Mouse (Mus musculus): ENCODE measurements around the gene Cemip2. TPM values are rescaled to one million over a fixed set of nuclear protein-coding genes. Genes with fewer than 3 reads are reported as not detected.

The Cemip2 gene
- total RNA-seq, 2 experiments from 2014 or later: 10.5 to 14.6 TPM

- no peak for DNase-seq
Measured at GRCm38 (mm10) chr19:21779106-21779505, 964 bp downstream of the Cemip2 start.

- no peak for DNase-seq
Measured at GRCm38 (mm10) chr19:21780663-21781062, 2.5 kb downstream of the Cemip2 start.

- DNase-seq: no peak
Measured at GRCm38 (mm10) chr19:21781066-21781786, 3.1 kb downstream of the Cemip2 start.

- no peak for DNase-seq
Measured at GRCm38 (mm10) chr19:21781787-21782432, 3.8 kb downstream of the Cemip2 start.

GRCm38 (mm10) chr19:21783717-21784116, 5.6 kb downstream of the Cemip2 start:
- no peak for DNase-seq

GRCm38 (mm10) chr19:21784331-21785131, 6.4 kb downstream of the Cemip2 start:
- DNase-seq: no peak

GRCm38 (mm10) chr19:21785132-21785528, 7.0 kb downstream of the Cemip2 start:
- no peak for DNase-seq

- no peak for DNase-seq
Measured at GRCm38 (mm10) chr19:21787004-21787480, 8.9 kb downstream of the Cemip2 start.

- DNase-seq: no peak
Measured at GRCm38 (mm10) chr19:21788999-21789398, 10.9 kb downstream of the Cemip2 start.

GRCm38 (mm10) chr19:21789676-21790075, 11.5 kb downstream of the Cemip2 start:
- DNase-seq: no peak

- DNase-seq: no peak
Measured at GRCm38 (mm10) chr19:21791386-21791785, 13.2 kb downstream of the Cemip2 start.

- DNase-seq: no peak
Measured at GRCm38 (mm10) chr19:21791826-21792225, 13.7 kb downstream of the Cemip2 start.

GRCm38 (mm10) chr19:21792587-21793175, 14.5 kb downstream of the Cemip2 start:
- DNase-seq: no peak

- no peak for DNase-seq
Measured at GRCm38 (mm10) chr19:21794569-21794968, 16.4 kb downstream of the Cemip2 start.

- no peak for DNase-seq
Measured at GRCm38 (mm10) chr19:21796333-21796732, 18.2 kb downstream of the Cemip2 start.

GRCm38 (mm10) chr19:21798700-21799099, 20.6 kb downstream of the Cemip2 start:
- DNase-seq: peak; percentile 32

- DNase-seq: no peak
Measured at GRCm38 (mm10) chr19:21799410-21800373, 21.6 kb downstream of the Cemip2 start.

- no peak for DNase-seq
Measured at GRCm38 (mm10) chr19:21804488-21804887, 26.3 kb downstream of the Cemip2 start.

- DNase-seq: no peak
Measured at GRCm38 (mm10) chr19:21805305-21805704, 27.2 kb downstream of the Cemip2 start.

- DNase-seq: no peak
Measured at GRCm38 (mm10) chr19:21810135-21810534, 32.0 kb downstream of the Cemip2 start.

GRCm38 (mm10) chr19:21813560-21813959, 35.4 kb downstream of the Cemip2 start:
- no peak for DNase-seq
